Mouse (Mus musculus): Measurements from ENCODE around the gene Ror2.

DNA sequence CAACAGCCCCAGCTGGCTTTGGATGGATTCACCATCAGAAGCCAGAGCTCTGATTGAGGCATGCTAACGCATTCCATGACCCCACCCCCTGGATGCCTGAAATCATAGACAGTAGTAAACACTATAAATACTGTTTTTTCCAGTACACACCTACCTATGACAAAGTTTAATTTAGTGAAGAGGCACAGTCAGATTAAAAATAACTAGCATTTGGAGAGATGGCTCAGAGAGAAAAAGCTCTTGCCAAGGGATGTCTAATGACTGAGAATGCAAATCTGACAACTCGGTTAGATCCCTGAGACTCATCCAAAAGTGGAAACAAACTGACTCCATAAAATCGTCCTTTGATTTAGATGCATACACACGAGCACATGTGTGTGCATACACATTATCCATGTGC is 15.4 kb downstream of the Ror2 start:
- TF ChIP-seq CTCF (IDR thresholded peaks at IDR 0.05; ENCODE audit: low read depth) (no peak), EP300 (IDR thresholded peaks at IDR 0.05; ENCODE audit: low read depth) (no peak)

Measured in liver, postnatal 0 days (tissue).